Mouse (Mus musculus) activated CD4-positive, CD25-positive, alpha-beta regulatory T cell, adult 4 months (primary cell): ENCODE data around the gene Rin2. TPM values are rescaled to one million over a fixed set of nuclear protein-coding genes. Genes with fewer than 3 reads are reported as not detected.

ENCODE experiments used
- ATAC-seq: one replicate; pipeline ENCODE4 v1.8.0; 2017
- polyA plus RNA-seq, 2 experiments: library from polyadenylated mRNA; unstranded; fragments of 100-300 nt; shearing (Covaris generic); gene quantifications; one replicate each; pipeline ENCODE4 v1.2.1; 2017

The Rin2 gene
- polyA plus RNA-seq, 2 experiments from 2014 or later = 1.6 to 4.3 TPM

GRCm38 (mm10) chr2:145736543-145736942, 61.5 kb downstream of the Rin2 start:
- no peak for ATAC-seq

GRCm38 (mm10) chr2:145737196-145737595, 62.2 kb downstream of the Rin2 start:
- ATAC-seq = no peak

- ATAC-seq = no peak
These were observed 65.7 kb downstream of the Rin2 start for GRCm38 (mm10) chr2:145740729-145741128.

GRCm38 (mm10) chr2:145742795-145743710, 68.0 kb downstream of the Rin2 start:
- no peak for ATAC-seq

- ATAC-seq = no peak
These were observed 71.4 kb downstream of the Rin2 start for GRCm38 (mm10) chr2:145746406-145746805.

- ATAC-seq = no peak
These were observed 74.6 kb downstream of the Rin2 start for GRCm38 (mm10) chr2:145749645-145750044.

GRCm38 (mm10) chr2:145752572-145752971, 77.6 kb downstream of the Rin2 start:
- ATAC-seq = no peak

- no peak for ATAC-seq
These were observed 79.0 kb downstream of the Rin2 start for GRCm38 (mm10) chr2:145753973-145754372.

- no peak for ATAC-seq
These were observed 81.1 kb downstream of the Rin2 start for GRCm38 (mm10) chr2:145755864-145756822.

GRCm38 (mm10) chr2:145760121-145760520, 85.1 kb downstream of the Rin2 start:
- no peak for ATAC-seq

- ATAC-seq = no peak
These were observed 86.4 kb downstream of the Rin2 start for GRCm38 (mm10) chr2:145761436-145761835.

GRCm38 (mm10) chr2:145769964-145770363, 94.9 kb downstream of the Rin2 start:
- ATAC-seq = no peak

GRCm38 (mm10) chr2:145770730-145771536, 95.9 kb downstream of the Rin2 start:
- ATAC-seq = no peak

GRCm38 (mm10) chr2:145783247-145783646, 108.2 kb downstream of the Rin2 start:
- no peak for ATAC-seq

GRCm38 (mm10) chr2:145784246-145784935, 109.4 kb downstream of the Rin2 start:
- no peak for ATAC-seq

GRCm38 (mm10) chr2:145784964-145785363, 109.9 kb downstream of the Rin2 start:
- ATAC-seq = no peak

GRCm38 (mm10) chr2:145785758-145786617, 111.0 kb downstream of the Rin2 start:
- no peak for ATAC-seq

GRCm38 (mm10) chr2:145786618-145786932, 111.6 kb downstream of the Rin2 start:
- no peak for ATAC-seq

- no peak for ATAC-seq
These were observed 112.5 kb downstream of the Rin2 start for GRCm38 (mm10) chr2:145787486-145787885.

- no peak for ATAC-seq
These were observed 113.7 kb downstream of the Rin2 start for GRCm38 (mm10) chr2:145788562-145789346.
